Mouse (Mus musculus) right cerebral cortex, postnatal 14 days (tissue): ENCODE measurements around the gene Wfdc2.

Source experiments
- DNase-seq: peaks from one replicate; pipeline ENCODE4 v3.0.0; 2022

The Wfdc2 gene

DNA sequence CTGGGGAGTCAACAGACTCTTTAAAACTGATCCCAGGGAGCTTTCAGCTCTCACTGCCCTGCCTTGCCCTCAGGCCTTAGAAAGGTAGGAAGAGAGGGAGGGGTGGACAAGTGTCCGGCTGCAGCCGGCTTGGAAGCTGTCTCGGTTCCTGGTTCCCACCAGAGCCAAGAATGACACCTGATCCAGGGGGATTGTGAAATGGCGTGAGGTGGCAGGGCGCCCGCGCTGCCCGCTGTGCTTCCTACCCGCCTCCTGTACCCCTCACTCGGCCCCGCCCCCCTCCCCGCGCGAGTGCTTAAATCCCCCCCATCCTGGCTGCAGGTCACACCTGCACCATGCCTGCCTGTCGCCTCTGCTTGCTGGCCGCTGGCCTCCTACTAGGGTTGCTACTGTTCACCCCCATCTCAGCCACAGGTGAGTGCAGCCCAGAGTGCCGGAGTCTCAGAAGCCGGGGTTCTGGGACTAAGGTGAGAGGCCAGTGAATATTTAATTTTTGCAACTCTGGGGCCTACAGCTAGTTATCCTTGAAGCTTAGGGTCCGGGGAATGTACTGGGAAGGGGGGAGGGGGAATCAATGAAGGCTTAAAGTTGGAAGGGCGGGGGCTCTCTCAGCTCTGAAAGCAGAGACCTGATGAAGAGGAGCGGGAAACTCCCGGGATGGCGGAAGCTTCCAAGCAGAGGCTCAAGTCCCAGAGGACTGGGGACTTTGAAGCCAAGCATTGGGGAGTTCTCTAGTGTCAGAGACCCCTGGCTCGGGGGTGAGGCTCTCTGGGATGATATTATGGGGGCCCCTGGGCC is at the start of gene Wfdc2:
Gene Wfdc2 (plus strand): TSS at position 23 of the 798 bp plus-strand sequence.
- DNase-seq: no peak

DNA sequence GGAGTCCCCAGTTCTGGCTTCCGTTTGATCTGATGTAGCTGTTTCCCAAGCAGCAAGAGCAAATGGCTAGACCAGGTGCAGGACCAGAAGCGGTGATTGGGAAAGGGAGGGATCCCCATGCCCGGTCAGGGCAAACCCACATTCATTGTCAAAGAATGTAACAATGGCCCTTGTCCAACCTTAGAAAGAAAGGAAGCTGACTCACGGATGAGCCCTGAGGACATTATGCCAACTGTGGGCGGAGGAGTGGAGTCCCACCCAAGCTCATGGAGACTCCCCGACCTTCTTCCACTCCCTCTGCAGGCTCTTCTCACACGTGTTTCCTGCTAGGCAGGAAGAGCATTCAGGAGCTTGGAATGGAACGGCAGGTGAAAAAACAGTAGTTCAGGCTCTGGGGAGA is 48.8 kb upstream of the Wfdc2 start:
- DNase-seq: no peak

DNA sequence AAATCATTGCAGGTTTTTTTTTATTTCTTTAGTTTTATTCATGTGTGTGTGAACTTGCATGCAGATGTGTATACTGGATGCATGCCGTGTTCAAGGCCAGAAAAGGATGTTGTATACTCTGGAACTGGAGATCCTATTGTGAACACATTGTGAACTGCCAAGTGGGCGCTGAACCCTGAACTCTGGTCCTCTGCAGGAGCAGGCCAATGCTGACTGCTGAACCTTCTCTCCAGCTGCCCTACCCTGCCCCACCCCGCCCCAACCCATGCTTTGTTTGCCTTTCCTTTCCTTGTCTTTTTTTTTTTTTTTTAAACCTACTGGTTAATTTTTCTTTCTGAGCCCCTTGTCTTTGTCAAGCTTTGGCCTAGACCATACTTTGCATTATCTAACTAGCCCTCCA is 47.3 kb upstream of the Wfdc2 start:
- no peak for DNase-seq

DNA sequence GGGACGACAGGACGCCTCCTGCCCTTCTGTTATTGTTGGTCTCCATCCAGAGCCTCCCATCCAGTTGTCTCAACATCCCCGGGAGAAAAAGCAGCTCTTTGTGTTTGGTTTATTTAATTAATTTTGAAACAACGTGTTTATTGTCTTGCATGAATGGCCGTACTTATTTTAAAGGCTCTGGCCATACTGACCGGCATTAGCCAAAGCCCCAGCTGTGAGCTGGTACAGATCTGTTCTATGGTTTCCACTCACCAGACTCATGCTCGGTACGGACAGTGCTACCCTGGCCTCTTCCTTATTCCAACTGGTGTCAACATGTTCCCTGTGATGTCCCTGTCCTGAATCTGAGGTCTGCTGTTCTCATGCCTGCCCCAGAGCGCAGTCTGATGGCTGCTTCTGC is 46.3 kb upstream of the Wfdc2 start:
- DNase-seq: no peak

DNA sequence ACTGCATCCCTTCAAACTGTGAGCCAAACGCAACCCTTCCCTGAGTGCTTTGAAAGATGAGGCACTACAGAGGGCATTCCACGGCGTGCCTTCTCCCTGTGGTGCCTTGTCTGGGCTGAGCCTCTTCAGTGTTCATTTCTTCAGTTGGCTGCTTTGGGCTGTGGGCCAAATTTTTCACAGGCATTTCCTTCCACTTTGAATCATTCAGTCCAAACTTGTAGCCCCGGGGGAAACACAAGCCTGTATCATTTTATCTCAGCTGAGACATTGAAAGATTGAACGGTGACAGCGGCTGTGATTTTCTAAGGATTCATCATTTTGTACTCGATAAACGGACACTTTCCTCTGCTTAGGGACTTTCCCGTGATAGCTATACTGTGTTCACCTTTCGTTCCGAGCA is 45.6 kb upstream of the Wfdc2 start:
- DNase-seq: no peak

DNA sequence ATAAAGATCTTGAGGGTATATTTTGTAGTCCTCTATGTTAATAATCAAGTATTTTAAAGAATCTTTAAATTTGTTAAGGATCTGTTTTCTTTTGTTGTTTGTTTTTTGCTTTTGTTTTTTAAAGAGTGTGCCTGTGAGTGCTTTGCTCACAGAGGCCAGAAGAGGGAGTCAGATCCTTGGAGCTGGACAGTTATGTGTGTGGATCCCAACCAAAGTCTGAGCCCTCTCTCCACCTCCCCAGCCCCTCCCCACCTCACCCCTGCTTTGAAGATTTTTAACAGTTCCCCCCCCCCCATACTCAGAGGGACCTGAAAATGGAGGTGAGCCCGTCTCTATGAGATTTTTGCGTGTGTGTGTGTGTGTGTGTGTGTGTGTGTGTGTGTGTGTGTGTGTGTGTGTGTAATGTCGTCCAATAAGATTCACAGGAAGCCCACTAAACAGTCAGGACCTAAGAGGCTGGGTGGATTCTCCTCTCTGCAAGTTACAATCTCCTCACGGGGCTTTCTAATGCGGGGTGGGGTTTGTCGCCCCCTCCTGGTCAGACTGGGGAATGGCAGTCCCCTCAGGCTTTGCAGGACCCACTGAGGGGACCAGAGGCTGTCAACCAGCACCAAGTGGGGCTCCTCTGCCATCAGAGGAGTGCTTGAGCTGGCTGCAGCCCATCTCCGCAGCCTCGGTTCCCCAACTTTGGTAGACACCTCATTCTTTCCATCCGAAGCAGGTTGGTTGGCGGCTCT is 44.6 kb upstream of the Wfdc2 start:
- DNase-seq: no peak

DNA sequence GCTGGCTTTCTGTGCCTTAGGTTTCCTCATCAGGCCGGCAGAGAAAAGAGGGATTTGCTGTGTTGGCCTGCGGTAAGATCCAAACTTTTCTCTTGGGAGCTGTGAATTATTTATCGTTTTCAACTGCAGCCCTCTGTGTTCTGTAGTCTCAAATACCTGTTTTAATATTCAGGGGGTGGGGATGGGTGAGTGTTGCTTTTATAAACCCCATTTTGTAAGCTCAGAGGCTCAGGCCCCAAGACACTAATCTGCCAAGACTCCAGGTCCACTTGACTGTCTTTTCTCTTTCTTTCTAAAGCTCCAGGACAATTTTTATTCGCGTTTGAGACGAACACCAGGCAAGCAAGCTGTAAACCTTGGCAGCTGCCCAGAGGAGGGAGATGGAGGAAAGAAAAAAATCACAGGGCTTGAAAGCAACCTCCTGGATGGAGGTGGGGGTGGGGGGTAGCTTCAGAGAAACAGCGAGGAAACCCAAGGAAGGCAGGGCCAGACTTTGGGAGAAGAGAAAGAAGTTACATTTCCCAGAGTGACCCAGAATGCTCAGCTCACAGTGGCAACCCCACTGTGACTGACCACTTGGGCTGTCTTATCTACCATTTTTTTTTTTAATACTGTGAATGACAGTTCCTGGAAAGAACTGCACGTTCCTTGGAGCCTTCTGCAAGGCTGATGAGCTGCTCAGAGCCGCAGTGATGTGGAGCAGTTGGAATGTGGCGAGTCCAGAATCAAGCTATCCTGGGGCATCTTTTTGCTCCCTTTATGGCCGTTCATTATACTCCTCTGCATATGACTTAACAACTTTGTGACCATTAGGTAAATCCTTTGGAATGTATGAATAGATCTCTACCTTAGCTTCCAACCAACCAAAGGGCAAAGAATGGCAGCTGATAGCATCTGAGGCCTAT is 43.7 kb upstream of the Wfdc2 start:
- DNase-seq: peak; percentile 48

DNA sequence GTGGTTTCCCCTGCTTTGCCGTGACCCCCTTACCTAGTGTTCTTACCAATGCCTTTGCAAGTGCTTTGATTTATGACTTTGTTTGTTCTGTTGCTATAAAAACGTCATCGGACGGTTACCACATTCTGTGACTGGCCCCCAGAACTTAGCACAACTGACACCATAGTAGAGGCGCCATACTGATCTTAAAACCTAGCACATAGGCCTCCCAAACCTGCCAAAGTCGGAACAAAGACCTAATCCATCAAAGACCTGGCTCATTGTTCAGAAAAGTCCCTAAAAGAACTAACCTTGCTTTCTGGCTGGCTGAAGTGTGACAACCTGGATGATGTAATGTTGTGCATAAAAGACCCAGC is 43.1 kb upstream of the Wfdc2 start:
- DNase-seq: no peak

DNA sequence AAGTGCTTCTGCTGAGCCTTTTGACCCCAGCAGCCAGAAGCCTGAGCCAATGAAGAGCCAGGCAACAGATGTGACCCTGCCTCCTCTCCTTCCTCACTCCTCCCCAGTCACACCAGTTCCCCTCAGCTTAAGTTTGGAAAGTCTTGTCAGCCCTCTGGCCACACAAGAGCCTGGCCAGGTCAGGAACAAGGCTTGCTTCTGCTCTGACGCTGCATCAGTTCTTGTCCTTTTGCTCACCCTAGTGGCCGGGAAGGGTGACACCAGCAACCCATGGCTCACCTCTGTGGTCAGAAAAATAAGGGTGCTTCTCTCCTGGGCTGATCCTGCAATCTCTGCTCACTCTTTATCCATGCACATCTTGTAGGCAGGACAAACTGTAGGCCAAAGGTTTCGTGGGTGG is 41.4 kb upstream of the Wfdc2 start:
- DNase-seq: no peak

DNA sequence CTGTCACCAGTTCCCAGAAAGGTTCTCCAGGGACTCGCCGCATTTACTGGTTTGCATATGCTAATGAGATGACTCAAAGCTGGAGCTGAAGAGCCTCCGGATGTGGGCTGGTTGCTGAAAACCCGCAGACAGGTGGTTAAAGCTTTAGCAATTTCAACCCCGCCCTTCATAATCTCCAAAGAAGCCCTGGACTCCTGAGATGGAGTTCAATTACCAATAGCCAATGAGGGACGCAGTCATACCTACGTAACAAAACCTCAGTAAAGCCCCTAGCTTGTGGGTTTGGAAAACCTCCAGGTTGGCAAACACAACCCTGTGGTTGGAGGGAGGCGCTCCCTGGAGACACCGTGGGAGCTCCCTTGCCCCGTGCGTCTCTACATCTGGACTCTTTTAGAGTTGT is 40.4 kb upstream of the Wfdc2 start:
- no peak for DNase-seq

DNA sequence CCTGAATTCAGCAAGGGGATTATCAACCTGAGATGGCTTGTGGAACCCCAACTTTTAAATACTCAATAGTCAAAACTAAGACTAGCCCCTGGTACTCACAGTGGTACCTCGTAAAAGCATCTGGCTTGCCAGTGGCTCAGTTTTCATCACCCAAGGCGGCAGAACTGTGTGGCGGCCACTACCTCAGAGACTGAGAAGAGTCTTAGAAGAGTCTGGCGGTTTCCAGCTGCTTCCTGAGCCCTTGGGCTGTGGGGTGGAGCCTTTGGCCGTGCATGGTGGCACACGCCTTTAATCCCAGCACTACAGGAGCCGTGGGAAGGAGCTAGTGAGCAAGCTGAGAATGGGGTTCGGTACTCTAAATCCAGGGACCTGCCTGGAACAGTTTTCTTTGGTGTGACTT is 39.9 kb upstream of the Wfdc2 start:
- no peak for DNase-seq

DNA sequence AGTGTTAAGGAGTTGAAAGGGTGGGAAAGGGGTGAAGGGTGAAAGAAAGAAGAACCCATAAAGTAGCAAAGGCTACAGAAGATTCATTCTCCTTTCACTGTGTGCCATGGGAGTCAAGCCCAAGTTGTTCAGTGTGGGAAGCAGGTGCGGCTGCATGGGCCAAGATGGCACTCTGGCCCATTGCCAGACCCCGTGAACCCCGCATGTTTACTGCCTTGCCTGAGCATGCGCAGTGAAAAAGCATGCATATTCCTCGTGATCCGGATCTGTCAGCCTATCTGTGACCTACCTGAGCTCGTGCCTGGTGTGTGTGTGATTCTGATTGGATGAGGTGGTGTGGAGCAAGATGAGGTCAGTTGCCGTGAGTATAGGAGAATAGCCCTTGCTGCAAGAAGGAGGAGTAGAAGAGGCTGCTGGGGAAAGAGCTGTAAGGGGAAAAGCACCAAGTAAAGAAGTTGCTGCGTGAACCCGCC is 38.9 kb upstream of the Wfdc2 start:
- no peak for DNase-seq

DNA sequence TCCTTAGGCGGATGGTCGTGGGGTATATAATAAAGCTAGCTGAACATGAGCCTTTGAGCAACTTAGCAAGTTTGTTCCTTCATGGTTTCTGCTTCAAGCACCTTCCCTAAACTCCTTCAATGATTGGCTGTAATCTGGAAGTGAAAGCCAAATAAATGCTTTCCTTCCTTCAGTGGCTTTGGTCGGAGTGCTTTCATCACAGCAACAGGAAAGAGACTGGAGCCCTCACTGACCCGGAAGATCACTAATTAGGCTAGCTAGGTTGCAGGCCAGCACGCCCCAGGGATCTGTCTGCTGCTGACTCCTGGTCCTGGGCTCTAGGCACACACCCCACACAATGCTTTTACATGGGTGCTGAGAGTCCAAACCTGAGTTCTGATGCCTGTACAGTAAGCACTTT is 33.7 kb upstream of the Wfdc2 start:
- DNase-seq: no peak

DNA sequence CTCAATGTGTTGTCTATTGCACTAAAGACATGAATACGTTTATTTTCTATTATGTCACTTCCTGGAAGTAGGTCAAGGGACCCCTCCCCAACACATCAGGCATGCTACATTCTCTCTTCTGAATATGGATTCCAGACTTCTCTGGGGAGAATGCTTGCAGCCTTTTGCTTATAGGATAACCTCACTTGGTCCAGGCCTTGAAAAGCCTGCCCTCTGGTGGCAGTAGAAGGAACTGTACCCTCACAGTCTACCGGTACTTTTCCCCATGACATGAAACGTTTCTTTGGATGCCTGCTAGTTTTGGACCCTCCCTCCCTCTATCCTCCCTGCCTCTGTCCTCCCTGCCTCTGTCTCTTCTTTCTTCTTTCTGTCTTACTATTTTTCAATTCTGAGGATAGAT is 31.0 kb upstream of the Wfdc2 start:
- peak; percentile 82 for DNase-seq

DNA sequence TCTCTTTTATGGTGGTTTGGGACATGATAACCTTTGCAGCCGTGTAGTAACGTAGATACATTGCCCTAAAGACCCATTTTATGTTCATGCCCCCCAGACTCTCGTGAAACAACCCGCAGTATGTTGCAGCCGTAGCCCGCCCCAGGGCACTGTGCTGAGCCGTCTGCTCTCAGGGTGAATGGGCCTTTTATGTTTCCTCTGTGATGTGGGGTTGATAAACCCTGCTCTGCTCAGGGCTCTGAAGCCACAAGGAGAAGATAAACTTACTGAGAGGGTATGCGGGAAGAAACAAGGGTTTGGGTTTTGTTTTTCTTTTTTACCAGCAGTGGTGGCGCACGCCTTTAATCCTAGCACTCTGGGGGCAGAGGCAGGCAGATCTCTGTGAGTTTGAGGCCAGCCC is 27.9 kb upstream of the Wfdc2 start:
- DNase-seq: no peak

DNA sequence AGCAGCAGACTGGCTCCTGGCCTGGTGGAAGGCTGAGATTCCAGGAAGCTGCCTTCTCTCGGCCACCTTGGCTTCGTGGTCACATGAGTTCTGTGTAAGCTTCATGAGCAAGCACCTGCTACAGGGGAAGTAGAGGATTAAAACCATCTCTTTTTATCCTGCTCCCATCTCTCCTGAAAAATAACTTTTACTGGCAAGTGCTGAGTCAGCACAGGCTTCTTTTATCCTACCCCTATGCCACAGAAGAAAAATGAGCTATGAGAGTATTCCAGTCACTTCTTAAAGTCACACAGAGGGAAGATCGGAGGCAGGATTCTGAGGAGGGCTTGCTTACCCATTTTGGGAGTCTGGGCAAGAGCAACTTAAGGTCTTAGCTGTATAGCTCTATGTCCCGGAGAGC is 25.2 kb upstream of the Wfdc2 start:
- DNase-seq: no peak

DNA sequence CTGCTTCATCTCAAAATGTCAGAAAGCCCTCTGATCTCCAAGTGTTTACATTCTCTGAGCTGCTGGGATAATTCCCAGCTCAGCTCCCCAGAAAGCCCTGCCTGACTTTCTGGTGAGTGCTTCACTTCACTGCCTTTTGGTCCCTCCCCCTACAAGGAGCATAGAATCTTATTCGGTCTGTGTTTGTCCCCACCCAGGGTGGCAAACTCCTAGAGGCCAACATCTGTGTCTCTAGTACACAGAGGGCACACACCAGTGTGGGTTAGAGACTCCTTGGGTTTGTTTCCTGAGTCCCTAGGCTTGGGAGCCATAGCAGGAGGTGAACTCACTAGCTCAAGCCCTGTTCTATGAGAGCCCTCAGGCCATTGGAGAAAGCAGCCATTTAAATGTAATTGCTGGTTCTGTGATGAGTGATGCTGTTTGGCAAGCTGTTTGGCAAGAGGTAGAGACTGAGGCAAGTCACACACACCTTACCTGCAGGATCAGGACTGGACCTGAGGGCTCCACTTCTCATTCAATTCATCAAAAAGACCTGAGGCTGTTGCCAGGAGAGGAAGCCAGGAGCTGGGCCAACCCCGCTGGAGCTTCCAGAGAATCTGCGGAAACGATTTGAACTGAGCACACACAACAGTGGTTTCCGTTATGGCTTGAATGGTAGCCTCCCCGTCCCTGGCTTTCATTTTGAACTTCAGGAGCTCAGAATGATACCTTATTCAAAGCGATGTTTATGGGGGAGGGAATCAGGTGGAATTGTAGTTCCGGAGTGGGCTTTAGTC is 21.4 kb upstream of the Wfdc2 start:
- DNase-seq: no peak

DNA sequence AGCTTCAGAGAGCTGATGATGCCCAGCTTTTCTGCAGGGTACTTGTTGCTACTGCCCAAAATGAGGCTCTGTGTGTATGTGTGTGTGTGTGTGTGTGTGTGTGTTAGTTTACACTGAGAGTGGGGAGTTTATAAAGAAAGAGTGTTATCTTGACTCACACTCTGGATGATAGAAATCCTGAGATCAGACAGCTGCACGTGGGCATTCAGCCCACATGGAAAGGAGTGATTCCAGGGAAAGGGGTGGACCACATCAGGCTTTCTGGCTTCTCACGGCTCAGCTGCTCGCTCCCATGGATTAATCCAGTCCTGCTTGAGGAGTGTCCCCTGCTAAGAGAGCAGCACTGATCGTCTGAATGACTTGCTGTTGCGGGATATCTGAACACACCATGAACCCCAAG is 20.1 kb upstream of the Wfdc2 start:
- DNase-seq: peak; percentile 45

DNA sequence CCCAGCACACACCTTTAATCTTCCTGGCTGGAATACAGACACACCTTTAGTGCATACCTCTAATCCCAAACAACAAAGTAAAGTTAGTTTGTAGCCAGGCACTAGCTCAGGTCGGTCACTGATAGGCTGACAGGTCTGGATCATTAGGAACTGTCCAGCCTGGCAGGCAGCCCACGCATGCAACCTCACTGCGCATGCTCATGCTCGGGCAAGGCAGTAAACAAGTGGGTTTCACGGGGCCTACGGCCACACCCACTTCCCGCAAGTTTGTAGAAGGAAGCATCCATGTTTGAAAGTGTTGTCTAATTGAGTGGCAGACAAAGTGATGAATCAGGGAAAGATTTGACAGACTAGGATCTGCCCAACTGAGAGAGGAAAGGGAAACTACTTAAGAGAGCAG is 19.6 kb upstream of the Wfdc2 start:
- DNase-seq: no peak

DNA sequence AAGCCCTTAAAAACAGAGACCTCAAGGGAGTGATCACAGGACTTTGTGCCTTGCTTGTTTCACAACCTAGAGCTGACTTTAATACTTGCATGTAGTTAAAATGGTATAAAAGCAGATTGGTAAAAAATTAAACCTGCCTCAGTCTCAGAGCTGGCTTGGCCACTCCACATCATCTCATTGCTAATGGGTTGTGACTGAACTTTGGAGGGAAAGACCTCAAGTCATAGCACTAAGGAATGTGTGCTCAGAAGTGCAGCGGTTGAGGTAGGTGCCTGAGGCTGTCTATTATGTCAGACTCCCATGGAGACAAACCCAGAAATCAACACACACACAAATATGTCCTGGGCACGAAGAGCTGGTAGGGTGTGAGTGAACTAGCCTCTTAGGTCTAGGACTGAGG is 18.5 kb upstream of the Wfdc2 start:
- no peak for DNase-seq

DNA sequence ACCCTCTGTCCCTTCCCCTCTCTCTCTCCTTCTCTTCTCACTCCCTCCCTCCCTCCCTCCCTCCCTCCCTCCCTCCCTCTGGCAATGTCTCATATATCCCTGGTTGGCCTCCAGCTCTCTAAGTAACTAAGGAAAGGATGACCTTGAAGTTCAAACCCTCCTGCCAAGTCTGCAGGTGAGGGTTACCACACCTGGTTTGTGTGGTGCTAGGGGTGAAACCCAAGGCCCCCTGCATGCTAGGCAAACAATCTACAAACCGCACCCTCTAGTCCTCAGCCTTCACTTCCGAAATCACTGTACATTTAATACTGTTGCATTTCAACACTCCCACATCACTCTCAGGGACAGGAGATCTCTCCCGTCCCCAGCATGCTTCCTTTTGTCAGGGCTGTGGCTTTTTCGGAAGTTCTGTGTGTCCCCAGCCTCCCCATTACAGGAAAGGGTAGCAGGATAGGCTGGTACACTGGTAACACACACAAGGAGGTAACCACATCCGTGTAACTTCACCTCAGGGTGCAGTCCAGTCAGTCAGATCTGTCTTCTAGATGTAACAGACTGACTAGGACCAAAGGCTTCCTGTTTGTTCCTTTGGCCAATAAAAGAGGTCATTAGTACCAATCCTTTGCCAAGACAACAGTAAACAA is 17.6 kb upstream of the Wfdc2 start:
- no peak for DNase-seq

DNA sequence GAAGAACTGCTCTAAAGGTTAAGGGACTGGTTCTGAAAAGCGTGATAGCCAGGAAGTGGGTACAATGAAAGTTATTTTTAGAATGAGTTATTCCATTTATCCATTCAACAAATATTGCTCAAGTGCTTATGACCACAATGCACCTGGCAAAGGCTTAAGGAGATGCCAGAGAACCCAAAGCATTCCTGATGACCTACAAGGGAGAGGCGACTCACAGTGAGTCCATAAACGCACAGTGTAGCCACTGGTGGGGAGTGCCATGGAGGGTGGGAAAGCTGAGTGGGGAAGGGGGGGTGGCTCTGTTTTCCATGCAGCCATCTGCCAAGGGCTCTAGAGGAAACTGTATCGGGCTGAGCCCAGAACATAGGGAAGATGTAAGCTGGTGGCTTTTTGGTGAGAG is 12.9 kb upstream of the Wfdc2 start:
- no peak for DNase-seq
